Mouse (Mus musculus): ENCODE data around the gene Vwa8. TPM values are rescaled to one million over a fixed set of nuclear protein-coding genes. Genes with fewer than 3 reads are reported as not detected.
"Not testable (repeated sequence)": the region's sequence is repeated elsewhere in the genome, so short reads cannot be mapped to it uniquely, and the experiment has no call there.

Gene Vwa8
- total RNA-seq, 1 experiment = 9.8 TPM

GRCm38 (mm10) chr14:78881563-78881962, 32.7 kb downstream of the Vwa8 start:
- no peak overlapping the region for H3K27ac ChIP-seq (ENCODE audit: insufficient read depth, low read depth, low read length, poor library complexity, severe bottlenecking)
- in situ Hi-C loops (cut with MboI; ENCODE audit: low sequenced_read_pairs in 2 of 2, unreplicated experiment in 2 of 2) = no loop called here
- DNase-seq (ENCODE audit: low read depth, low spot score) = no peak
- H3K4me1 ChIP-seq (ENCODE audit: control insufficient read depth in 2 of 2, insufficient read depth in 2 of 2, low read length in 2 of 2, poor library complexity in 1 of 2) = peaks cover 11% of the 10 kb centered on the region in 2 experiments; a peak in 2 of 4 replicates
- TF ChIP-seq ZC3H11A (IDR thresholded peaks at IDR 0.05; ENCODE audit: borderline replicate concordance, low read depth, low read length) = no peak
- TF ChIP-seq HCFC1 (IDR thresholded peaks at IDR 0.05; ENCODE audit: borderline replicate concordance, insufficient read depth, low read length) = no peak
- H3K36me3 ChIP-seq (ENCODE audit: control insufficient read depth, insufficient read depth, low read length, poor library complexity, severe bottlenecking) = no peaks in the 10 kb centered on the region
- no peak overlapping the region for H3K9ac ChIP-seq (ENCODE audit: insufficient read depth, low read depth, low read length, poor library complexity, severe bottlenecking)
- H3K9me3 ChIP-seq (ENCODE audit: control insufficient read depth, insufficient read depth, low read depth, low read length) = no peaks in the 10 kb centered on the region
- no peak overlapping the region for H3K4me3 ChIP-seq (ENCODE audit: insufficient read depth in 1 of 2, low read depth in 1 of 2, low read length in 2 of 2, poor library complexity in 1 of 2, severe bottlenecking in 1 of 2)

GRCm38 (mm10) chr14:78885915-78886534, 37.2 kb downstream of the Vwa8 start:
- Histone ChIP-seq H3K9ac (ENCODE audit: insufficient read depth, low read depth, low read length, poor library complexity, severe bottlenecking) (no peak overlapping the region), H3K4me1 (ENCODE audit: control insufficient read depth in 2 of 2, insufficient read depth in 2 of 2, low read length in 2 of 2, poor library complexity in 1 of 2) (peaks cover 9 to 11% of the 10 kb centered on the region in 2 experiments; a peak in 3 of 4 replicates), H3K27ac (ENCODE audit: insufficient read depth, low read depth, low read length, poor library complexity, severe bottlenecking) (no peak overlapping the region), H3K9me3 (ENCODE audit: control insufficient read depth, insufficient read depth, low read depth, low read length) (no peaks in the 10 kb centered on the region), H3K4me3 (ENCODE audit: insufficient read depth in 1 of 2, low read depth in 1 of 2, low read length in 2 of 2, poor library complexity in 1 of 2, severe bottlenecking in 1 of 2) (no peak overlapping the region), H3K36me3 (ENCODE audit: control insufficient read depth, insufficient read depth, low read length, poor library complexity, severe bottlenecking) (no peaks in the 10 kb centered on the region)
- no peak for DNase-seq (ENCODE audit: low read depth, low spot score)
- TF ChIP-seq ZC3H11A (IDR thresholded peaks at IDR 0.05; ENCODE audit: borderline replicate concordance, low read depth, low read length) (no peak), HCFC1 (IDR thresholded peaks at IDR 0.05; ENCODE audit: borderline replicate concordance, insufficient read depth, low read length) (no peak)
- in situ Hi-C loops (cut with MboI; ENCODE audit: low sequenced_read_pairs in 2 of 2, unreplicated experiment in 2 of 2) = no loop called here

GRCm38 (mm10) chr14:78886566-78887234, 37.8 kb downstream of the Vwa8 start:
- Histone ChIP-seq H3K9ac (ENCODE audit: insufficient read depth, low read depth, low read length, poor library complexity, severe bottlenecking) (no peak overlapping the region), H3K36me3 (ENCODE audit: control insufficient read depth, insufficient read depth, low read length, poor library complexity, severe bottlenecking) (no peaks in the 10 kb centered on the region), H3K4me1 (ENCODE audit: control insufficient read depth in 2 of 2, insufficient read depth in 2 of 2, low read length in 2 of 2, poor library complexity in 1 of 2) (peaks cover 9 to 11% of the 10 kb centered on the region in 2 experiments; a peak in 3 of 4 replicates), H3K9me3 (ENCODE audit: control insufficient read depth, insufficient read depth, low read depth, low read length) (no peaks in the 10 kb centered on the region), H3K4me3 (ENCODE audit: insufficient read depth in 1 of 2, low read depth in 1 of 2, low read length in 2 of 2, poor library complexity in 1 of 2, severe bottlenecking in 1 of 2) (no peak overlapping the region), H3K27ac (ENCODE audit: insufficient read depth, low read depth, low read length, poor library complexity, severe bottlenecking) (no peak overlapping the region)
- in situ Hi-C loops (cut with MboI; ENCODE audit: low sequenced_read_pairs in 2 of 2, unreplicated experiment in 2 of 2) = no loop called here
- no peak for DNase-seq (ENCODE audit: low read depth, low spot score)
- TF ChIP-seq CHD2 (IDR thresholded peaks at IDR 0.05; ENCODE audit: low read depth, low read length) (no peak), ZC3H11A (IDR thresholded peaks at IDR 0.05; ENCODE audit: borderline replicate concordance, low read depth, low read length) (no peak), HCFC1 (IDR thresholded peaks at IDR 0.05; ENCODE audit: borderline replicate concordance, insufficient read depth, low read length) (no peak), ZNF384 (IDR thresholded peaks at IDR 0.05; ENCODE audit: low read depth, low read length) (no peak), MAFK (IDR thresholded peaks at IDR 0.05; ENCODE audit: insufficient read depth, low read depth, low read length) (no peak)

GRCm38 (mm10) chr14:78887494-78887893, 38.6 kb downstream of the Vwa8 start:
- in situ Hi-C loops (cut with MboI; ENCODE audit: low sequenced_read_pairs in 2 of 2, unreplicated experiment in 2 of 2); H3K36me3 ChIP-seq (ENCODE audit: control insufficient read depth, insufficient read depth, low read length, poor library complexity, severe bottlenecking); H3K9me3 ChIP-seq (ENCODE audit: control insufficient read depth, insufficient read depth, low read depth, low read length); H3K9ac ChIP-seq (ENCODE audit: insufficient read depth, low read depth, low read length, poor library complexity, severe bottlenecking); H3K27ac ChIP-seq (ENCODE audit: insufficient read depth, low read depth, low read length, poor library complexity, severe bottlenecking); H3K4me3 ChIP-seq (ENCODE audit: insufficient read depth in 1 of 2, low read depth in 1 of 2, low read length in 2 of 2, poor library complexity in 1 of 2, severe bottlenecking in 1 of 2); DNase-seq (ENCODE audit: low read depth, low spot score): not testable (repeated sequence)
- H3K4me1 ChIP-seq (ENCODE audit: control insufficient read depth in 2 of 2, insufficient read depth in 2 of 2, low read length in 2 of 2, poor library complexity in 1 of 2) = peaks cover 9 to 11% of the 10 kb centered on the region in 2 experiments; a peak in 3 of 4 replicates

- DNase-seq (ENCODE audit: low read depth, low spot score) = no peak
- TF ChIP-seq CHD2 (IDR thresholded peaks at IDR 0.05; ENCODE audit: low read depth, low read length) (no peak), ZC3H11A (IDR thresholded peaks at IDR 0.05; ENCODE audit: borderline replicate concordance, low read depth, low read length) (no peak), HCFC1 (IDR thresholded peaks at IDR 0.05; ENCODE audit: borderline replicate concordance, insufficient read depth, low read length) (no peak), ZNF384 (IDR thresholded peaks at IDR 0.05; ENCODE audit: low read depth, low read length) (no peak), MAFK (IDR thresholded peaks at IDR 0.05; ENCODE audit: insufficient read depth, low read depth, low read length) (no peak)
- Histone ChIP-seq H3K4me3 (ENCODE audit: insufficient read depth in 1 of 2, low read depth in 1 of 2, low read length in 2 of 2, poor library complexity in 1 of 2, severe bottlenecking in 1 of 2) (no peak overlapping the region), H3K9me3 (ENCODE audit: control insufficient read depth, insufficient read depth, low read depth, low read length) (no peaks in the 10 kb centered on the region), H3K4me1 (ENCODE audit: control insufficient read depth in 2 of 2, insufficient read depth in 2 of 2, low read length in 2 of 2, poor library complexity in 1 of 2) (no peaks in the 10 kb centered on the region), H3K27ac (ENCODE audit: insufficient read depth, low read depth, low read length, poor library complexity, severe bottlenecking) (no peak overlapping the region), H3K36me3 (ENCODE audit: control insufficient read depth, insufficient read depth, low read length, poor library complexity, severe bottlenecking) (no peaks in the 10 kb centered on the region), H3K9ac (ENCODE audit: insufficient read depth, low read depth, low read length, poor library complexity, severe bottlenecking) (no peak overlapping the region)
- in situ Hi-C loops (cut with MboI; ENCODE audit: low sequenced_read_pairs in 2 of 2, unreplicated experiment in 2 of 2) = no loop called here
These were observed 46.6 kb downstream of the Vwa8 start for GRCm38 (mm10) chr14:78895496-78895895.

All from ES-E14 (cell line).